Mouse (Mus musculus) kidney, embryonic 14.5 days (tissue): Measurements from ENCODE around the gene Nek1. TPM values are rescaled to one million over a fixed set of nuclear protein-coding genes. Genes with fewer than 3 reads are reported as not detected.

Experiments
- polyA plus RNA-seq: library from polyadenylated mRNA; unstranded; fragments of >200 nt; fragmentation: Nextera tagmentation; extraction: Ambion mirVana; gene quantifications from 2 replicates; pipeline ENCODE4 v1.2.1, GENCODE M21; 2014

The Nek1 gene
- polyA plus RNA-seq, 1 experiment from 2014 or later: 24.9 TPM

Other genes with a start within 250 kb of the Nek1 start
- gene Hpf1, start 102.8 kb upstream of the Nek1 start, polyA plus RNA-seq: 102 and 126 TPM in 2 replicates
- 16.7 and 24.8 TPM in 2 replicates for gene Clcn3, start 9.9 kb upstream of the Nek1 start, polyA plus RNA-seq
- 19.7 and 25.9 TPM in 2 replicates for gene Sh3rf1, start 230.7 kb downstream of the Nek1 start, polyA plus RNA-seq